Mouse (Mus musculus) testis, adult 2 months (tissue): ENCODE data around the gene Ccdc186. TPM values are rescaled to one million over a fixed set of nuclear protein-coding genes. Genes with fewer than 3 reads are reported as not detected.
"Not testable (repeated sequence)": the region's sequence is repeated elsewhere in the genome, so short reads cannot be mapped to it uniquely, and the experiment has no call there.

Experiments
- H3K27ac ChIP-seq: fragments of 200-500 bp; 2 replicates; pipeline ENCODE4 v1.5.1; 2012; ENCODE audit warnings: low read depth, low read length; ENCODE audit not compliant: control insufficient read depth, insufficient read depth
- H3K27me3 ChIP-seq: fragments of 200-500 bp; 2 replicates; pipeline ENCODE4 v1.6.1; 2012; ENCODE audit warnings: mild to moderate bottlenecking, low read length, moderate library complexity; ENCODE audit not compliant: control insufficient read depth, insufficient read depth
- H3K36me3 ChIP-seq: fragments of 200-500 bp; 2 replicates; pipeline ENCODE4 v1.6.1; 2012; ENCODE audit warnings: mild to moderate bottlenecking, low read length; ENCODE audit not compliant: control insufficient read depth, insufficient read depth
- H3K4me1 ChIP-seq: fragments of 200-500 bp; 2 replicates; pipeline ENCODE4 v1.6.1; 2012; ENCODE audit warnings: low read length; ENCODE audit not compliant: control insufficient read depth, insufficient read depth
- H3K4me3 ChIP-seq: fragments of 200-500 bp; 2 replicates; pipeline ENCODE4 v1.5.1; 2012; ENCODE audit warnings: low read depth, mild to moderate bottlenecking, low read length, moderate library complexity, mixed read lengths; ENCODE audit not compliant: control insufficient read depth
- CTCF ChIP-seq: fragments of 200-500 bp; IDR thresholded peaks from 2 replicates; pipeline ENCODE4 v1.5.1; 2012; ENCODE audit warnings: low read depth, mild to moderate bottlenecking, inconsistent platforms, low read length, moderate library complexity; ENCODE audit not compliant: control insufficient read depth, insufficient read depth, insufficient replicate concordance
- POLR2A ChIP-seq: fragments of 200-500 bp; IDR thresholded peaks from 2 replicates; pipeline ENCODE4 v1.6.1; 2012; ENCODE audit warnings: low read depth, mild to moderate bottlenecking, inconsistent platforms, low read length, moderate library complexity; ENCODE audit not compliant: control insufficient read depth
- polyA plus RNA-seq: library from polyadenylated mRNA; depleted of rRNA; stranded (reverse); fragments of >200 nt; gene quantifications from 2 replicates; pipeline ENCODE4 v1.2.3, GENCODE M21; 2012

Gene Ccdc186
- polyA plus RNA-seq, 1 experiment, result 13.5 TPM

- no peaks in the 10 kb centered on the region for H3K27me3 ChIP-seq
- H3K4me1 ChIP-seq, result no peaks in the 10 kb centered on the region
- no peak overlapping the region for H3K4me3 ChIP-seq
- TF ChIP-seq POLR2A, result no peak
- no peak for TF ChIP-seq CTCF
- H3K27ac ChIP-seq, result no peak overlapping the region
- peaks cover 10% of the 10 kb centered on the region for H3K36me3 ChIP-seq
Observed at GRCm38 (mm10) chr19:56800930-56801655, 20.9 kb downstream of the Ccdc186 start.

- no peak overlapping the region for H3K4me3 ChIP-seq
- no peaks in the 10 kb centered on the region for H3K4me1 ChIP-seq
- no peaks in the 10 kb centered on the region for H3K27me3 ChIP-seq
- H3K27ac ChIP-seq, result no peak overlapping the region
- H3K36me3 ChIP-seq, result peaks cover 10% of the 10 kb centered on the region
- TF ChIP-seq POLR2A (no peak), CTCF (no peak)
Observed at GRCm38 (mm10) chr19:56800226-56800625, 21.8 kb downstream of the Ccdc186 start.

GRCm38 (mm10) chr19:56797376-56797775 is 24.6 kb downstream of the Ccdc186 start:
- Histone ChIP-seq H3K4me1 (no peaks in the 10 kb centered on the region), H3K36me3 (peaks cover 10% of the 10 kb centered on the region), H3K4me3 (no peak overlapping the region)

GRCm38 (mm10) chr19:56788952-56789351 is 33.0 kb downstream of the Ccdc186 start:
- Histone ChIP-seq H3K4me3 (no peak overlapping the region), H3K27ac (no peak overlapping the region), H3K27me3 (no peaks in the 10 kb centered on the region), H3K4me1 (no peaks in the 10 kb centered on the region; the same call in 1 of the 2 replicates), H3K36me3 (no peaks in the 10 kb centered on the region)
- no peak for TF ChIP-seq CTCF
- no peak for TF ChIP-seq POLR2A

More at GRCm38 (mm10) chr19:56797376-56797775, 24.6 kb downstream of the Ccdc186 start:
- no peak overlapping the region for H3K27ac ChIP-seq
- TF ChIP-seq CTCF (no peak), POLR2A (no peak)
- H3K27me3 ChIP-seq, result no peaks in the 10 kb centered on the region

GRCm38 (mm10) chr19:56787911-56788310 is 34.1 kb downstream of the Ccdc186 start:
- Histone ChIP-seq H3K4me1 (no peaks in the 10 kb centered on the region; the same call in 1 of the 2 replicates), H3K36me3 (no peaks in the 10 kb centered on the region), H3K27me3 (no peaks in the 10 kb centered on the region), H3K4me3 (no peak overlapping the region), H3K27ac (no peak overlapping the region)
- TF ChIP-seq POLR2A (no peak), CTCF (no peak)

DNA sequence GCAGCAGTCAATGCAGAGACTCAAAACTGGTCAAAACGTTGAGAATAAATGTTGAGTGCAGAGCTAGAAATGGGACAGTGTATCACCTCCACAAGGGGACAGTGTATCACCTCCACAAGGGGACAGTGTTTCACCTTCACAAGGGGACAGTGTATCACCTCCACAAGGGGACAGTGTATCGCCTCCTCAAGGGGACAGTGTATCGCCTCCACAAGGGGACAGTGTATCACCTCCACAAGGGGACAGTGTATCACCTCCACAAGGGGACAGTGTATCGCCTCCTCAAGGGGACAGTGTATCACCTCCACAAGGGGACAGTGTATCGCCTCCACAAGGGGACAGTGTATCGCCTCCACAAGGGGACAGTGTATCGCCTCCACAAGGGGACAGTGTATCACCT is 43.5 kb downstream of the Ccdc186 start:
- H3K36me3 ChIP-seq, H3K4me3 ChIP-seq, H3K27ac ChIP-seq, H3K4me1 ChIP-seq, H3K27me3 ChIP-seq: not testable (repeated sequence)

DNA sequence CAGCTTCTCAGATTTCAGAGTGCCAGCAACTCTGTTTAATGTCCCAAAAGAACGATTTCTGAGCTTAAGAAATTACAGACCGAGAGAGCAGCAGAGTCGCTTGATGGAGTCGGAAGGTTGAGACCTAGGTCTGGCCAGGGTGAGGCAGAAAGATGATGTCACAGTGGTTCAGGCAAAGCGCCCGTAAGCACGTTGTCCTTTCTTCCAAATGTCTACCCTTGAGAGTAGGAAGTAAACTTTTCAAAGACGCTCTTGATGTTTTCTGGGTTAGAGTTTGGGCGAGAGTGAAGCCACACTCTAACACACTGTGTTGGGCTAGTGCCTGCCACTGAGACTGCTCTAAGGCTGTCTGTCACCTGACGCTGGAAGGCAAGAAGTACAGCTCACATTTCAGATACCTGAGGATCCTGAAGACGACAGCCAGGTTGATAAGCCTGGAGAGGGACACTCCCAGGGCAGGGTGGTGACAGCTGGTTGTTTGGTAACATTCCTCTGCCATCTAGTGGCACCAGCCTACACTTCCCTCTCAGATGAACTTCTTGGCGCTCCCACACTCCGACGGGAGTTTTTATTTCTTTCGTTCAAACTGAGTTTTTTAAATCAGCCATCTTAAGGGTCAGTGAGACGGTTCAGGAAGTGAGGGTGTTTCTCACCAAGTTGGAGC is 45.1 kb downstream of the Ccdc186 start:
- no peaks in the 10 kb centered on the region for H3K27me3 ChIP-seq
- no peak for TF ChIP-seq POLR2A
- peak; percentile 40; the same call in 1 of the 2 replicates for TF ChIP-seq CTCF
- no peak overlapping the region for H3K4me3 ChIP-seq
- H3K36me3 ChIP-seq, result no peaks in the 10 kb centered on the region
- H3K4me1 ChIP-seq, result peaks cover 3% of the 10 kb centered on the region; the same call in 1 of the 2 replicates
- no peak overlapping the region for H3K27ac ChIP-seq
